Mouse (Mus musculus) cortical plate, adult 2 months (tissue): ENCODE measurements around the gene Gm44596. TPM values are rescaled to one million over a fixed set of nuclear protein-coding genes. Genes with fewer than 3 reads are reported as not detected.

Source experiments
- H3K27ac ChIP-seq: fragments of 200-500 bp; 2 replicates; pipeline ENCODE4 v1.5.1; 2012; ENCODE audit warnings: low read length, control low read depth, inconsistent platforms; ENCODE audit not compliant: insufficient read depth
- H3K4me1 ChIP-seq: fragments of 200-500 bp; 2 replicates; pipeline ENCODE4 v1.6.1; 2011; ENCODE audit warnings: low read length; ENCODE audit not compliant: control insufficient read depth, insufficient read depth
- H3K4me3 ChIP-seq: fragments of 200-500 bp; 2 replicates; pipeline ENCODE4 v1.5.1; 2011; ENCODE audit warnings: mild to moderate bottlenecking, low read length, control low read depth; ENCODE audit not compliant: insufficient read depth
- CTCF ChIP-seq: fragments of 200-500 bp; IDR thresholded peaks from 2 replicates; pipeline ENCODE4 v1.5.1; 2011; ENCODE audit warnings: mild to moderate bottlenecking, control low read depth, low read length; ENCODE audit not compliant: insufficient read depth; ENCODE audit errors: extremely low read depth
- POLR2A ChIP-seq: fragments of 200-500 bp; IDR thresholded peaks from 2 replicates; pipeline ENCODE4 v1.6.1; 2011; ENCODE audit warnings: mild to moderate bottlenecking, low read length, control low read depth; ENCODE audit not compliant: insufficient read depth; ENCODE audit errors: extremely low read depth
- polyA plus RNA-seq: library from polyadenylated mRNA; depleted of rRNA; stranded (reverse); fragments of >200 nt; gene quantifications from 2 replicates; pipeline ENCODE4 v1.2.3, GENCODE M21; 2012

The Gm44596 gene
- polyA plus RNA-seq, 1 experiment, result 0.40 TPM

GRCm38 (mm10) chr6:128423496-128424268 lies 48.4 kb downstream of the Gm44596 start:
- peak overlapping the region; percentile 46 for H3K4me3 ChIP-seq
- peak overlapping the region; percentile 57; the same call in 1 of the 2 replicates for H3K27ac ChIP-seq
- TF ChIP-seq POLR2A, result no peak
- H3K4me1 ChIP-seq, result no peaks in the 10 kb centered on the region

- Histone ChIP-seq H3K4me1 (no peaks in the 10 kb centered on the region), H3K27ac (peak within 1 kb of the TSS; percentile 98), H3K4me3 (peak within 1 kb of the TSS; percentile 46)
- TF ChIP-seq POLR2A (peak; percentile 96), CTCF (no peak)
Observed at GRCm38 (mm10) chr6:128424269-128425019, 49.1 kb downstream of the Gm44596 start, which contains the start of gene Itfg2. TSS of gene Itfg2 (minus strand) at chr6:128424931.

GRCm38 (mm10) chr6:128425046-128425445 lies 49.7 kb downstream of the Gm44596 start:
- H3K4me1 ChIP-seq, result no peaks in the 10 kb centered on the region
- peak overlapping the region; percentile 46 for H3K4me3 ChIP-seq
- no peak for TF ChIP-seq POLR2A
- TF ChIP-seq CTCF, result no peak
- H3K27ac ChIP-seq, result peak overlapping the region; percentile 98; the same call in 1 of the 2 replicates

GRCm38 (mm10) chr6:128427571-128427970 lies 52.3 kb downstream of the Gm44596 start:
- Histone ChIP-seq H3K4me3 (no peak overlapping the region), H3K4me1 (no peaks in the 10 kb centered on the region), H3K27ac (no peak overlapping the region)
- no peak for TF ChIP-seq POLR2A
- TF ChIP-seq CTCF, result no peak

GRCm38 (mm10) chr6:128429300-128429699 lies 54.0 kb downstream of the Gm44596 start:
- Histone ChIP-seq H3K4me1 (no peaks in the 10 kb centered on the region), H3K27ac (no peak overlapping the region), H3K4me3 (no peak overlapping the region)
- no peak for TF ChIP-seq POLR2A
- no peak for TF ChIP-seq CTCF

- no peak for TF ChIP-seq CTCF
- no peak for TF ChIP-seq POLR2A
- H3K27ac ChIP-seq, result no peak overlapping the region
- H3K4me3 ChIP-seq, result no peak overlapping the region
- no peaks in the 10 kb centered on the region for H3K4me1 ChIP-seq
Observed at GRCm38 (mm10) chr6:128429826-128430225, 54.5 kb downstream of the Gm44596 start.

- H3K4me3 ChIP-seq, result no peak overlapping the region
- H3K27ac ChIP-seq, result no peak overlapping the region
- H3K4me1 ChIP-seq, result no peaks in the 10 kb centered on the region; the same call in 1 of the 2 replicates
- TF ChIP-seq POLR2A (no peak), CTCF (no peak)
Observed at GRCm38 (mm10) chr6:128432356-128432915, 57.1 kb downstream of the Gm44596 start.

- Histone ChIP-seq H3K4me3 (no peak overlapping the region), H3K4me1 (no peaks in the 10 kb centered on the region; the same call in 1 of the 2 replicates), H3K27ac (no peak overlapping the region)
- no peak for TF ChIP-seq CTCF
- TF ChIP-seq POLR2A, result no peak
Observed at GRCm38 (mm10) chr6:128433566-128433965, 58.3 kb downstream of the Gm44596 start.

GRCm38 (mm10) chr6:128435474-128435873 lies 60.2 kb downstream of the Gm44596 start:
- H3K27ac ChIP-seq, result no peak overlapping the region
- no peak overlapping the region for H3K4me3 ChIP-seq
- no peak for TF ChIP-seq POLR2A
- no peak for TF ChIP-seq CTCF
- no peaks in the 10 kb centered on the region; the same call in 1 of the 2 replicates for H3K4me1 ChIP-seq
